Mouse (Mus musculus) limb, embryonic 13.5 days (tissue): ENCODE measurements around the gene Pacrg. TPM values are rescaled to one million over a fixed set of nuclear protein-coding genes. Genes with fewer than 3 reads are reported as not detected.

ENCODE experiments used
- polyA plus RNA-seq: library from polyadenylated mRNA; unstranded; fragments of >200 nt; fragmentation: Nextera tagmentation; extraction: Ambion mirVana; gene quantifications from 2 replicates; pipeline ENCODE4 v1.2.1, GENCODE M21; 2015

The Pacrg gene
- polyA plus RNA-seq, 1 experiment from 2014 or later: 1.4 TPM

Other genes starting within 250 kb of the Pacrg start
- 1.4 and 2.1 TPM in 2 replicates for gene Prkn, start 73 bp upstream of the Pacrg start, polyA plus RNA-seq